Mouse (Mus musculus) hindbrain, embryonic 16.5 days (tissue): Measurements from ENCODE around the gene Dcaf11. TPM values are rescaled to one million over a fixed set of nuclear protein-coding genes. Genes with fewer than 3 reads are reported as not detected.

ENCODE experiments used
- ATAC-seq: fragments of 200-750 bp; cut with Nextera tagmentation; 2 replicates; pipeline ENCODE4 v1.8.0; 2017; ENCODE audit warnings: moderate TSS enrichment, moderate library complexity
- H3K27ac ChIP-seq: fragments of 300-500 bp; sonication (generic); 2 replicates; pipeline ENCODE4 v1.5.1; 2014; ENCODE audit warnings: low read depth, mild to moderate bottlenecking, control low read depth, low read length, moderate library complexity
- H3K27me3 ChIP-seq: fragments of 300-500 bp; sonication (generic); replicated peaks from 2 replicates; pipeline ENCODE4 v1.6.1; 2014; ENCODE audit warnings: low read length; ENCODE audit not compliant: control insufficient read depth, insufficient read depth
- H3K36me3 ChIP-seq: fragments of 300-500 bp; sonication (generic); 2 replicates; pipeline ENCODE4 v1.6.1; 2014; ENCODE audit warnings: mild to moderate bottlenecking, low read length, moderate library complexity, mixed read lengths; ENCODE audit not compliant: control insufficient read depth, insufficient read depth
- H3K4me1 ChIP-seq: fragments of 300-500 bp; sonication (generic); 2 replicates; pipeline ENCODE4 v1.6.1; 2014; ENCODE audit warnings: low read depth, low read length; ENCODE audit not compliant: control insufficient read depth, insufficient read depth
- H3K4me2 ChIP-seq: fragments of 300-500 bp; sonication (generic); 2 replicates; pipeline ENCODE4 v1.6.1; 2014; ENCODE audit warnings: mild to moderate bottlenecking, low read length, control low read depth, moderate library complexity
- H3K4me3 ChIP-seq: fragments of 300-500 bp; sonication (generic); 2 replicates; pipeline ENCODE4 v1.5.1; 2014; ENCODE audit warnings: mild to moderate bottlenecking, low read length, control low read depth, moderate library complexity
- H3K9ac ChIP-seq: fragments of 300-500 bp; sonication (generic); 2 replicates; pipeline ENCODE4 v1.6.1; 2014; ENCODE audit warnings: low read depth, mild to moderate bottlenecking, control low read depth, low read length, moderate library complexity
- H3K9me3 ChIP-seq: fragments of 300-500 bp; sonication (generic); 2 replicates; pipeline ENCODE4 v1.6.1; 2014; ENCODE audit warnings: mild to moderate bottlenecking, low read length, moderate library complexity; ENCODE audit not compliant: control insufficient read depth
- WGBS: fragments of 180-500 bp; shearing (Covaris S2); extraction: QIAGEN DNeasy Blood & Tissue Kit; methylation state at CpG from one replicate; pipeline ENCODE4 v1.1.7; 2014; 5-methylcytosine and 5-hydroxymethylcytosine counted together
- polyA plus RNA-seq: library from polyadenylated mRNA; unstranded; fragments of >200 nt; fragmentation: Nextera tagmentation; extraction: Ambion mirVana; gene quantifications from 2 replicates; pipeline ENCODE4 v1.2.1, GENCODE M21; 2015

Dcaf11 gene
- polyA plus RNA-seq, 1 experiment from 2014 or later: 110 TPM

GRCm38 (mm10) chr14:55603633-55604576 is 44.1 kb downstream of the Dcaf11 start:
- WGBS: 24% methylated on average over 18 of the region's 19 CpGs
- peak overlapping the region; percentile 49 for H3K4me2 ChIP-seq
- no peaks in the 10 kb centered on the region for H3K9me3 ChIP-seq
- no peaks in the 10 kb centered on the region for H3K27me3 ChIP-seq
- H3K4me3 ChIP-seq: peak overlapping the region; percentile 35
- H3K36me3 ChIP-seq: peaks cover 51% of the 10 kb centered on the region
- peak; percentile 91 for ATAC-seq
- H3K4me1 ChIP-seq: no peaks in the 10 kb centered on the region
- peak overlapping the region; percentile 57 for H3K9ac ChIP-seq
- H3K27ac ChIP-seq: peak overlapping the region; percentile 49

- ATAC-seq: no peak
- Histone ChIP-seq H3K9me3 (no peaks in the 10 kb centered on the region), H3K36me3 (peaks cover 49% of the 10 kb centered on the region), H3K9ac (no peak overlapping the region), H3K4me3 (no peak overlapping the region), H3K27ac (no peak overlapping the region), H3K4me2 (no peak overlapping the region), H3K4me1 (no peaks in the 10 kb centered on the region), H3K27me3 (no peaks in the 10 kb centered on the region)
- WGBS: 84% methylated on average over 11 of the region's 11 CpGs
Observed at GRCm38 (mm10) chr14:55604823-55605222, 45.0 kb downstream of the Dcaf11 start.

- WGBS: 95% methylated on average over 16 of the region's 16 CpGs
- no peaks in the 10 kb centered on the region for H3K9me3 ChIP-seq
- no peak overlapping the region for H3K4me2 ChIP-seq
- H3K27me3 ChIP-seq: no peaks in the 10 kb centered on the region
- no peaks in the 10 kb centered on the region for H3K4me1 ChIP-seq
- no peak overlapping the region for H3K9ac ChIP-seq
- H3K36me3 ChIP-seq: peaks cover 49% of the 10 kb centered on the region
- H3K27ac ChIP-seq: no peak overlapping the region
- no peak overlapping the region for H3K4me3 ChIP-seq
- ATAC-seq: no peak
Observed at GRCm38 (mm10) chr14:55605743-55606459, 46.1 kb downstream of the Dcaf11 start.

DNA sequence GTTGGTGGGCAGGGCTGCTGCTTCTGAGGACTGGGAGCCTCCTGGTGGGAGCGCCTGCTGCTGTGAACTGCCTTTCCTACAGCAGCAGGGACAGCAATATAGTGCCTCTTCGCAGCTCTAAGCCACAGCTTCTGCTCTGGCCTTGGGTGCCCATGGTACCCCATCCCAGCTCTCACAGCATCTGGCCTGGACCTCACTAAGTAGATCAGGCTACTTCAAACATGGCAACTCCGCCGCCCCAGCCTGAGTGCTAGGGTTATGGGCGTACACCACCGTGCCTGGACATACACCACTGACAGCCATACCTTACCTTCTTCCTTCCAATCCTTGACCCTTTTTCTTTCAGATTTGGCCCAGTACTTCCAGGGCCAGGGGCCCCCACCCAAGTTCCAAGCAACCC is 48.5 kb downstream of the Dcaf11 start:
- WGBS: over 99% methylated on average over 6 of the region's 6 CpGs
- no peak overlapping the region for H3K27ac ChIP-seq
- ATAC-seq: no peak
- no peak overlapping the region for H3K9ac ChIP-seq
- H3K4me3 ChIP-seq: no peak overlapping the region
- H3K36me3 ChIP-seq: peaks cover 29% of the 10 kb centered on the region
- H3K4me1 ChIP-seq: no peaks in the 10 kb centered on the region
- no peak overlapping the region for H3K4me2 ChIP-seq
- no peaks in the 10 kb centered on the region for H3K27me3 ChIP-seq
- no peaks in the 10 kb centered on the region for H3K9me3 ChIP-seq

- H3K4me2 ChIP-seq: no peak overlapping the region
- no peaks in the 10 kb centered on the region for H3K4me1 ChIP-seq
- H3K36me3 ChIP-seq: peaks cover 8% of the 10 kb centered on the region
- H3K27me3 ChIP-seq: no peaks in the 10 kb centered on the region
- H3K27ac ChIP-seq: no peak overlapping the region
- no peak overlapping the region for H3K4me3 ChIP-seq
- H3K9ac ChIP-seq: no peak overlapping the region
- no peaks in the 10 kb centered on the region for H3K9me3 ChIP-seq
- WGBS: 72% methylated on average over 6 of the region's 6 CpGs
- no peak for ATAC-seq
Observed at GRCm38 (mm10) chr14:55613346-55613745, 53.5 kb downstream of the Dcaf11 start.

DNA sequence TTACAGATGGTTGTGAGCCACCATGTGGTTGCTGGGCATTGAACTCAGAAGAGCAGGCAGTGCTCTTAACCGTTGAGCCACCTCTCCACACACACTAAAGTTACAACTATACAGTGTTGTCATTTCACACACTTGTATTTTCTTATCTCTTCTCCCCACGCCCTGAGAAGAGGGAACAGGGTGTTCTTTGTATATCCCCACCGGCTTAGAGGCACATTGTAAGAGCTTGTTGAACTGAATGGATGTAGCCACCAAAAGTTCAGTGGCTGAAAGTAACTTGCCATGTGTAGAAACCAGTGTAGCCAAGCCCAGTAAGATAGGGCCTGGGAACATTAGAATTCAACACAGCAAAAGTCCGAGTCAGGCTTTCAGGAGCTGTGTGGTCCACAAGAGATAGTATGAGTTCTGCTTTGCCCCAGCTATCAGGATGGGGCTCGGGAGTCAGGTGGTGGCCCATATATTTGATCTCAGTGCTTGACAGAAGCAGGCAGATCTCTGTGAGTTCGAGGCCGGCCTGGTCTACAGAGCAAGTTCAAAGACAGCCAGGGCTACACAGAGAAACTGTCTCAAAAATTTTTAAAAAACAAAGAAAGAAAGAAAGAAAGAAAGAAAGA is 54.9 kb downstream of the Dcaf11 start:
- H3K4me3 ChIP-seq: no peak overlapping the region
- no peak overlapping the region for H3K4me2 ChIP-seq
- no peak overlapping the region for H3K9ac ChIP-seq
- WGBS: 89% methylated on average over 7 of the region's 7 CpGs
- H3K27me3 ChIP-seq: no peaks in the 10 kb centered on the region
- H3K36me3 ChIP-seq: no peaks in the 10 kb centered on the region
- H3K9me3 ChIP-seq: no peaks in the 10 kb centered on the region
- H3K4me1 ChIP-seq: no peaks in the 10 kb centered on the region
- H3K27ac ChIP-seq: no peak overlapping the region
- ATAC-seq: no peak

DNA sequence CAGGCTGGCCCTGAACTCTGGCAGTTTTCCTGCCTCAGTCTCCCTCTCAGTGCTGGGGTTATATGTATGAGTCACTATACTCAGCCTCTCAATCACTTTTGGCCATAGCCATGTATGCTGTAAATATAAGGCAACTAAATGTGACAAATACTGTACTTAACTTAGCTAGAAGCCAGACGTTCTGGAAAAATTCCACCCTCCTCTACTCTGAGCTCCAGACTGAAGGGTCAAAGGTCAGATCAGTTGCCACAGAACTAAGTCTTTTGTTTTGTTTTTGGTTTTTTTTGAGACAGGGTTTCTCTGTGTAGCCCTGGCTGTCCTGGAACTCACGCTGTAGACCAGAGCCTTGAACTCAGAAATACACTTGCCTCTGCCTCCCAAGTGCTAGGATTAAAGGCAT is 56.1 kb downstream of the Dcaf11 start:
- 54% methylated on average over 2 of the region's 2 CpGs for WGBS
- Histone ChIP-seq H3K27ac (no peak overlapping the region), H3K9me3 (no peaks in the 10 kb centered on the region), H3K36me3 (no peaks in the 10 kb centered on the region), H3K9ac (no peak overlapping the region), H3K4me3 (no peak overlapping the region), H3K4me2 (no peak overlapping the region), H3K27me3 (no peaks in the 10 kb centered on the region), H3K4me1 (no peaks in the 10 kb centered on the region)
- no peak for ATAC-seq

GRCm38 (mm10) chr14:55616844-55617243 is 57.0 kb downstream of the Dcaf11 start:
- Histone ChIP-seq H3K4me1 (no peaks in the 10 kb centered on the region), H3K9ac (no peak overlapping the region), H3K27ac (no peak overlapping the region), H3K36me3 (no peaks in the 10 kb centered on the region), H3K9me3 (no peaks in the 10 kb centered on the region), H3K4me3 (no peak overlapping the region), H3K27me3 (no peaks in the 10 kb centered on the region), H3K4me2 (no peak overlapping the region)
- 76% methylated on average over 2 of the region's 2 CpGs for WGBS
- no peak for ATAC-seq

DNA sequence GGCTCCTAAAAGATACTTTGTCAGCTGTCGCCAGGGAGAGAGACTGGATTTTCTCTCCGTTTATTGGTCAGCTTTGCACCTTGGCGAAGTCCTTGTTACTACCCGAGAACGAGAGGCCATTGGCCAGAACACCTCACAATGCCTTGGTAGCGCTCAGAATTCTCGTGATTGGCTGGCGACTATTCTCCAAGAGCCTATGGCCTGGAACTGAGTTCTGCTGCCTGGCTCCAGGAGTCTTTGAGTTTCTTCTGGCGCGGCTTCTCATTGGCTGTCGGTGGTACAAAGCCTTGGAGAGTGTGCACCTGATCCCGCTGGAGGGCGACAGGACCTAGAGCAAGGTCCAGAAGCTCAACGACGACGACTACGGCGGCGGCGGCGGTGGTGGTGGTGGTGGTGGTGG is 58.0 kb downstream of the Dcaf11 start, which contains the start of gene Rec8:
Gene Rec8, plus strand, starts transcription at position 216 of the 400 bp plus-strand sequence.
- no peaks in the 10 kb centered on the region for H3K4me1 ChIP-seq
- peak within 1 kb of the TSS; percentile 25; the same call in 1 of the 2 replicates for H3K9ac ChIP-seq
- H3K9me3 ChIP-seq: no peaks in the 10 kb centered on the region
- peak within 1 kb of the TSS; percentile 33 for H3K4me3 ChIP-seq
- H3K27me3 ChIP-seq: no peaks in the 10 kb centered on the region
- peak; percentile 89 for ATAC-seq
- no peaks in the 10 kb centered on the region for H3K36me3 ChIP-seq
- no peak within 1 kb of the TSS for H3K27ac ChIP-seq
- WGBS: 19% methylated on average over 21 of the region's 21 CpGs
- peak within 1 kb of the TSS; percentile 44 for H3K4me2 ChIP-seq
